Mouse (Mus musculus) inflammation-experienced regulatory T-cells (primary cell): ENCODE measurements around the gene Tmc1. TPM values are rescaled to one million over a fixed set of nuclear protein-coding genes. Genes with fewer than 3 reads are reported as not detected.

Source experiments
- polyA plus RNA-seq, 2 experiments: library from polyadenylated mRNA; unstranded; fragments of 100-300 nt; shearing (Covaris generic); gene quantifications; one replicate each; pipeline ENCODE4 v1.2.1; 2017

The Tmc1 gene
- 1 to 10 TPM in 1 of 2 experiments, under 1 TPM in 1; 0.24 to 1.6 TPM for polyA plus RNA-seq

GRCm38 (mm10) chr19:20953874-20954273 is at the start of gene Tmc1:
Gene Tmc1, minus strand, starts transcription at chr19:20954202.

Other genes starting within 250 kb of the Tmc1 start
- gene Aldh1a7, start 226.6 kb downstream of the Tmc1 start, polyA plus RNA-seq, result not detected